Mouse (Mus musculus) bone marrow, adult 2 months (tissue): Measurements from ENCODE around the gene Dhtkd1.

Source experiments
- CTCF ChIP-seq: fragments of 200-500 bp; IDR thresholded peaks from 2 replicates; pipeline ENCODE4 v1.5.1; 2011; ENCODE audit warnings: low read length, control low read depth; ENCODE audit not compliant: control insufficient read depth, insufficient read depth
- POLR2A ChIP-seq: fragments of 200-500 bp; IDR thresholded peaks from 2 replicates; pipeline ENCODE4 v1.6.1; 2011; ENCODE audit warnings: low read depth, mild to moderate bottlenecking, control low read depth, low read length, borderline replicate concordance; ENCODE audit not compliant: control insufficient read depth

GRCm38 (mm10) chr2:5941861-5942415 lies 654 bp downstream of the Dhtkd1 start:
- TF ChIP-seq CTCF: no peak
- TF ChIP-seq POLR2A: no peak
